Mouse (Mus musculus) forebrain, embryonic 16.5 days (tissue): ENCODE data around the gene Lipe. TPM values are rescaled to one million over a fixed set of nuclear protein-coding genes. Genes with fewer than 3 reads are reported as not detected.
A peak's percentile ranks its signal among the peaks of the same experiment; 100 is the strongest.
"Not testable (repeated sequence)": the region's sequence is repeated elsewhere in the genome, so short reads cannot be mapped to it uniquely, and the experiment has no call there.

Experiments
- ATAC-seq: fragments of 200-750 bp; cut with Nextera tagmentation; 2 replicates; pipeline ENCODE4 v1.8.0; 2017; ENCODE audit warnings: mild to moderate bottlenecking, moderate library complexity
- H3K27ac ChIP-seq: fragments of 300-500 bp; sonication (generic); 2 replicates; pipeline ENCODE4 v1.5.1; 2014; ENCODE audit warnings: low read length, control low read depth
- H3K27me3 ChIP-seq: fragments of 300-500 bp; sonication (generic); replicated peaks from 2 replicates; pipeline ENCODE4 v1.6.1; 2014; ENCODE audit warnings: low read length; ENCODE audit not compliant: control insufficient read depth, insufficient read depth
- H3K36me3 ChIP-seq: fragments of 300-500 bp; sonication (generic); 2 replicates; pipeline ENCODE4 v1.6.1; 2014; ENCODE audit not compliant: control insufficient read depth, insufficient read depth
- H3K4me1 ChIP-seq: fragments of 300-500 bp; sonication (generic); replicated peaks from 2 replicates; pipeline ENCODE4 v1.6.1; 2014; ENCODE audit warnings: low read length; ENCODE audit not compliant: control insufficient read depth, insufficient read depth
- H3K4me2 ChIP-seq: fragments of 300-500 bp; sonication (generic); 2 replicates; pipeline ENCODE4 v1.6.1; 2014; ENCODE audit warnings: mild to moderate bottlenecking, low read length, control low read depth
- H3K4me3 ChIP-seq: fragments of 300-500 bp; sonication (generic); replicated peaks from 2 replicates; pipeline ENCODE4 v1.5.1; 2014; ENCODE audit warnings: mild to moderate bottlenecking, low read length, control low read depth
- H3K9ac ChIP-seq: fragments of 300-500 bp; sonication (generic); replicated peaks from 2 replicates; pipeline ENCODE4 v1.6.1; 2014; ENCODE audit warnings: low read depth, low read length, control low read depth
- H3K9me3 ChIP-seq: fragments of 300-500 bp; sonication (generic); 2 replicates; pipeline ENCODE4 v1.6.1; 2016; ENCODE audit warnings: low read length; ENCODE audit not compliant: control insufficient read depth
- WGBS: fragments of 180-500 bp; shearing (Covaris S2); extraction: QIAGEN DNeasy Blood & Tissue Kit; methylation state at CpG from one replicate; pipeline ENCODE4 v1.1.7; 2014; 5-methylcytosine and 5-hydroxymethylcytosine counted together
- polyA plus RNA-seq: library from polyadenylated mRNA; unstranded; fragments of >200 nt; fragmentation: Nextera tagmentation; extraction: Ambion mirVana; gene quantifications from 2 replicates; pipeline ENCODE4 v1.2.1, GENCODE M21; 2015

Gene Lipe
- polyA plus RNA-seq, 1 experiment from 2014 or later: 18.5 TPM

DNA sequence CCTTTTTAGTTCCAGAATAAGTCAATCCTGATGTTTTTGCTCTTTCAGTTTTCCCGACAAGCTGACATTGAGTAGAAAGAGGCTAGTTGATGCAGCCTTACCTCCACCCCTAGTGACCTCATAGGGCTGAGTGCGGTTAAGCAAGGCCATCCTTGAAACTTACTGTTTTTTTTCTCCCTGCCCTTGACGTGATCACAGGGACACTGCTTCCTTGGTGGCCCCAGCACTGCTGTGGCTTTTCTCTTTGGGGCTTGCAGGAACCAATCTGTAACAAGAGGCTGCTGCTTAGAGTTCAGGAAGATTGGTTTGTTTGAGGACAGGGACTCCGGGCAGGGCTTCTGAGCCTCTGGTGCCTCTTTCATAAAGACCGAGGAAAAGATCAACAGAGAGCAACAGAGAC lies 3.5 kb upstream of the Lipe start:
- Histone ChIP-seq H3K4me1 (no peaks in the 10 kb centered on the region), H3K27me3 (no peaks in the 10 kb centered on the region), H3K36me3 (no peaks in the 10 kb centered on the region), H3K9me3 (no peaks in the 10 kb centered on the region), H3K9ac (no peak overlapping the region), H3K27ac (no peak overlapping the region), H3K4me2 (no peak overlapping the region), H3K4me3 (no peak overlapping the region)
- WGBS: 30% methylated on average over 5 of the region's 5 CpGs
- no peak for ATAC-seq

DNA sequence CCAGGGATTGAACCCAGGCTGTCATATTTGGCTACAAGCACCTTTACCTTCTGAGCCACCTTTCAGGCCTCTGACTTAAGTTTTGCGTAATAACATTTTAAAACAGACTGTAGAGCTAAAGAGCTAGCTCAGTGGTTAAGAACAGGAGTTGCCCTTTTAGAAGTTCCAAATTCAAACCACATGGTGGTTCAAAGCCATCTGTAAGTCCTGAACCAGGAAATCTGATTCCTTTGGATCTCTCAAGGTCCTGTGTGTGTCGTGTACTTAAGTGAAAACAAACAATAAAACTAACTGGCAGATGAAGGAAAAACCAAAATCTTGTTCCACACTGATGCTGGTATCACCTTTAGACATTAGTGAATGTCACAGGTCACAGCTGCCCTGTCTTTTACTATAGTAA lies 3.0 kb upstream of the Lipe start:
- H3K36me3 ChIP-seq: no peaks in the 10 kb centered on the region
- H3K4me2 ChIP-seq: no peak overlapping the region
- no peaks in the 10 kb centered on the region for H3K9me3 ChIP-seq
- 72% methylated on average over 2 of the region's 2 CpGs for WGBS
- no peak overlapping the region for H3K4me3 ChIP-seq
- ATAC-seq: no peak
- H3K27ac ChIP-seq: no peak overlapping the region
- 0 out of 2 replicates have a peak, but pooled peaks cover 2% of the 10 kb centered on the region for H3K4me1 ChIP-seq
- no peak overlapping the region for H3K9ac ChIP-seq
- no peaks in the 10 kb centered on the region for H3K27me3 ChIP-seq

DNA sequence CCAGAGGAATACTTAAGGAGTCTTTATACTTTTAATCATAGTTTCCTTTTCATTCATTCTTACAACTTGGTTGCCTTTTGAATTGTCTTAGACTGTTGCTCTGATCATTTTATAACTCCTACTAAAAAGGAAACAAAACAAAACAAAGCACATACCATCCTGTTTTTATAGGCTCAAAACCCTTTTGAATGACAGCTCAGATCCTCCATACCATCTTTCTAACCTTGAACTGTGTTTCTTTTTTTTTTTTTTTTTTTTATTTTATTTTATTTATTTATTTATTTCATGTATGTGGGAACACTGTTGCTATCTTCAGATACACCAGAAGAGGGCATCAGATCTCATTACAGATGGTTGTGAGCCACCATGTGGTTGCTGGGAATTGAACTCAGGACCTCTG lies 518 bp upstream of the Lipe start:
- H3K9ac ChIP-seq: not testable (repeated sequence)

DNA sequence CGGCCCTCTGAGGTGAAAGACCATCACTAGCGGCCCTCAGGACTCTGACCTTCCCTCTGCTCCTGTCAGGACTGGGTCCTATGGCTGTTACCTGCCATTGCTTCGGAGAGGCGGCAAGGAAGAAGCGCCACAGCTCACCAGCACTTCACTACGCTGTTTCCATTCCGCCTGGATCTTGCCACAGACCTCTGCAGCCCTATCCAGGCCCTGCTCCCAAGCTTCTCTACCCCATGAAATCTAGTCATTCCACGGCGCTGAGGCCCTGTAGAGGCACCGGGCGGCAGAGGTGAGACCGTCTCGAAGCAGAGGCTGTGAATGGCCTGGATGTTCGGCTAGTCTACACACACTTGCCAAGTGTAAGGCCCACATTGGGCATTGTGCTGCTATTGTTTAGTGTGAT lies 1.9 kb downstream of the Lipe start:
- no peak overlapping the region for H3K27ac ChIP-seq

More for the DNA sequence above, 518 bp upstream of the Lipe start:
- peaks cover 15% of the 10 kb centered on the region for H3K4me1 ChIP-seq
- not testable (repeated sequence) for H3K27ac ChIP-seq, H3K9me3 ChIP-seq, H3K36me3 ChIP-seq, ATAC-seq, H3K27me3 ChIP-seq, H3K4me2 ChIP-seq, H3K4me3 ChIP-seq

DNA sequence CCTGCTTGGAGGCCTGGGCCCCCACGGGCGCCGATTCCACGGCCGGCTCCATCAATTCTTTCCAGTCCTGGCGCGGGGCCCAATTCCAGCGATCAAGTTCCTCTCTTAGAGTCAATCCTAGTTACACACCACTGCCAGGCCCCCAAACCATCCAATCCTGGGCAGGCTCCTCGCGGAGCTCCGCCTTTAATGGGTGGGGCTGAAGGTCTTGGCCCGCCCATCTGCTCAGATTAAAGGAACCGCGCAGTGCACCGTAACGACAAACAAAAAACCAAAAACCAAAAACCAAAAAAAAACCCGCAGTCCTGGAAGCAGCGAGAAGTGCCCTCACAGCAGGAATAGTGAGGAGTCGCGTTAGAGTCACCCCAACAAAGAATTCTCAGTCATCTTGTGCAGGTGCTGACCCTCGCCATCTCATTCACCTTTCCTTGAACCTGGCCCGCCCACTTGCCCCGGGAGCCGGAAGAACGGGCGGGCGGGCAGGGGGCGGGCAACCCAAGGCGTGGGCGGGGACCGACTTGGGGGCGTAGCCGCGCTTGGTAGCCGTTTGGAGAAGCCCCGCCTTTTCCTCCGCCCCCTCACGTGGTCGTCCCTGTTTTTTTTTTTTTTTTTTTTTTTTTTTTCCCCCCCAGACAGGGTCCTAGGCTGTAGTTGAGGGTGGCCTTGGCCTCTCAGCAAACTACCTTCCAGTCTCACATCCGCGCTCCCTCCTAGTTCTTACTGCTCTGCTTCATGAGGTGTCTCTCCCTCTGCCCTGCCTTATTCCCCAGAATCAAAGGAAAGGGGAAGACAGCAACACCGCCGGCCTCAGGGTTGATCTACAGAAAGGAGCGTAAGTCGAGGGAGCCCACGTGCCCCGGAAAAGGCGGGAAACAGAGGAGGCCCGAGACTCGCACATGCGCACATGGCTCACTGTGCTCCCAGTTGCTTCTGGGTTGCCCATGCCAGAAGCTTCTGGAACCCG lies 2.7 kb downstream of the Lipe start:
- WGBS: 6% methylated on average over 47 of the region's 52 CpGs
- peak; percentile 98 for ATAC-seq
- no peaks in the 10 kb centered on the region for H3K27me3 ChIP-seq
- peaks cover 28% of the 10 kb centered on the region for H3K4me1 ChIP-seq
- H3K4me3 ChIP-seq: peak overlapping the region; percentile 56
- H3K36me3 ChIP-seq: no peaks in the 10 kb centered on the region
- peak overlapping the region; percentile 66 for H3K9ac ChIP-seq
- H3K27ac ChIP-seq: peak overlapping the region; percentile 82
- peak overlapping the region; percentile 77 for H3K4me2 ChIP-seq
- no peaks in the 10 kb centered on the region for H3K9me3 ChIP-seq

More for the DNA sequence above, 1.9 kb downstream of the Lipe start:
- H3K4me1 ChIP-seq: peaks cover 28% of the 10 kb centered on the region
- no peak overlapping the region; the same call in 1 of the 2 replicates for H3K9ac ChIP-seq
- H3K4me2 ChIP-seq: peak overlapping the region; percentile 77
- no peaks in the 10 kb centered on the region for H3K27me3 ChIP-seq
- H3K9me3 ChIP-seq: no peaks in the 10 kb centered on the region
- no peak overlapping the region; the same call in 1 of the 2 replicates for H3K4me3 ChIP-seq
- WGBS: 89% methylated on average over 14 of the region's 14 CpGs
- peak; percentile 0; the same call in 1 of the 2 replicates for ATAC-seq
- H3K36me3 ChIP-seq: no peaks in the 10 kb centered on the region

DNA sequence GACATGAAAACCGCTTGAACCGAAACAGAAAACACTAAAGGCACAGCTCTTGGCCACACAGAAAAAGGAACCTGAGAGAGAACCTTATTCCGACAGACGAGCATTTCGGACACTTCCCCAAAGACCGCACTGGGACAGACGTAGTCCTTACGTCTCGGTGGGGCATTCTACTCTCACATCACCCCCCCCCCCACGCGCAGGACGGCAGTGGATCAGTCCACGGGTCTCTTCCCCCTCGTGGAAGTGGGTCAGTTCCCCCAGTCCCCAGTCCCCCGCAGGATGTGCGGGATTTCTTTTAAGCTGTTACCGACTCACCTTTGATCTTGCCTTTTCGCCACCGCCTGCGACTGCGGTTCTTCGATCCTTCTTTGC lies 3.3 kb downstream of the Lipe start:
- H3K4me2 ChIP-seq: peak overlapping the region; percentile 77
- H3K4me1 ChIP-seq: peaks cover 31% of the 10 kb centered on the region
- ATAC-seq: peak; percentile 51
- H3K9me3 ChIP-seq: no peaks in the 10 kb centered on the region
- H3K36me3 ChIP-seq: no peaks in the 10 kb centered on the region
- peak overlapping the region; percentile 51 for H3K27ac ChIP-seq
- H3K9ac ChIP-seq: peak overlapping the region; percentile 66
- peak overlapping the region; percentile 56 for H3K4me3 ChIP-seq
- no peaks in the 10 kb centered on the region for H3K27me3 ChIP-seq
- under 1% methylated on average over 22 of the region's 22 CpGs for WGBS

DNA sequence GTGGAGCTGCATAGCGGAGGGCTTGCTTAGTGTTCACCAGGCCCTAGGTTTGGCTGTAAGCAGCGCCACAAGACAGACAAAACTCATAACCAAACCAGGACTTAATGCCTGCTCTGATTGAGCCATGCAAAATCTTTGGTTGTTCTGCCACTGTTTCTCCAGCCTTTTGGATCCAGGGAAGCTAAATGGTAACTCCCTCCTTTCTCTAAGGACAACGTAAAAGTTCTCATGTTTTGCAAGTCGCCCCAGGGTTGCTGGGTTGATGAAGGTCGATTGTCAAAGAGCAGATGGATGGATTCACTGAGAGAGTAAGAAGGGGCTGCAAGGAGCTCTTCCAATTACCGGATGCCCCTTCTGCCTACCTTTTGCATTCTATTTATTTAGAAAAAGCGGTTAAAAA lies 3.8 kb downstream of the Lipe start:
- ATAC-seq: no peak
- Histone ChIP-seq H3K36me3 (no peaks in the 10 kb centered on the region), H3K4me2 (peak overlapping the region; percentile 77), H3K27me3 (no peaks in the 10 kb centered on the region), H3K4me1 (peaks cover 35% of the 10 kb centered on the region), H3K4me3 (peak overlapping the region; percentile 56), H3K9ac (peak overlapping the region; percentile 66), H3K27ac (peak overlapping the region; percentile 51; the same call in 1 of the 2 replicates), H3K9me3 (no peaks in the 10 kb centered on the region)
- WGBS: 19% methylated on average over 7 of the region's 7 CpGs

DNA sequence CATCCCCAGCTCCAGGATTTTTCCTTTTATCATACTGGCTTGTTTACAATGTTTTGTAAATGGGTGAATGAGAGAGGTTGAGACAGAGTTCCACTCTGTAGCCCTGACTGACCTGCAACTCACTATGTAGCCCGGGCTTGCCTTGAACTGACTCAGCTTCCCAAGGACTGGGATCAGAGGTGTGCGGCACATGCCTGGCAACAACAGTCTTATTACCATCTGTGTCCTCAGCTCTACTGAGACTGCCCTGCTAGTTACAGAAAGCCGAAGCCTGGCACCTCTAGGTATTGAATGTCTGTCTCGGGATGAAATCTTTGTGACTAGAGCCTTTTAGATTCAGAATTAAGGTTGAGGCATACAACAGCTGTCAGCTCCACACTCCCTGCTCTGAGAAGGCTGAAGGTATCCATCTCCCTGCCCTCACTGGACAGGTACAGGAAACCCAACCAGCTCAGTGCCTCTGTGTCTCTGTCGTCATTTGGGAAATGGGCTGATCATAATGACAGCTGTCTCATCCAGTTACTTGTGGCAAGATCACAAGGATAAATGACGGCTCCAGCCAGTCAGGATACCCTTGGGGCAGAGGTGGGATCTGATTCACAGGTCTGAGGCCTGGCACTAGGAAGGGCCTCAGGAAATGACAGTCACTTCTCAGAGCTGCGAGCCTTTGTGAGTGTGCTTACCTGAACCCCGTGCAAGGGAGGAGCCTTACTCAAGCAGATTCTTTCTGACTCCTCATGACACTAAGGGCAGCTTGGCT lies 4.9 kb downstream of the Lipe start:
- no peaks in the 10 kb centered on the region for H3K9me3 ChIP-seq
- H3K4me2 ChIP-seq: peak overlapping the region; percentile 77
- no peak for ATAC-seq
- no peaks in the 10 kb centered on the region for H3K36me3 ChIP-seq
- H3K27ac ChIP-seq: no peak overlapping the region
- no peaks in the 10 kb centered on the region for H3K27me3 ChIP-seq
- H3K9ac ChIP-seq: 0 out of 2 replicates have a peak overlapping the region, but pooled peaks have one; percentile 7
- peaks cover 36% of the 10 kb centered on the region for H3K4me1 ChIP-seq
- WGBS: 71% methylated on average over 8 of the region's 8 CpGs
- peak overlapping the region; percentile 56; the same call in 1 of the 2 replicates for H3K4me3 ChIP-seq

DNA sequence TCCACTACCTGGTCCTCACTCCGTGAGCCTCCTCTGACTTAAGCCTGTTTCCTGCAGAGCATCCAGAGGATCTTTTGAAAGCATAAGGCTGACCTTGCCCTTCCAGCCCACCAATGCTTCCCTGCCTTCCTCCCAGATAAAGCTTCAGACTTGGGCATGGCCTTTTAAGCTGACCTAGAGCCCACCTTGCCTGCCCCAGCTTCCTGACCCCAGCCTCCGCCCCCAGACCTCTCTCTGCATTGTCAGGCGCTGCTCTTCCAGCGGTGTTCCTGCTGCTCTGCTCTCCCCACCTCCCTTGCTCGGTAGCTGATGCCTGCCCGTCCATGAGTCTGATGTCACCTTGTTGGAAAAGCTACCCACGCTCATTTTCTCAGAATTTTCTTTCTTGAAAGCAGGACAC lies 5.7 kb downstream of the Lipe start:
- Histone ChIP-seq H3K4me1 (peaks cover 36% of the 10 kb centered on the region), H3K4me2 (0 out of 2 replicates have a peak overlapping the region, but pooled peaks have one; percentile 3), H3K36me3 (peaks cover 2% of the 10 kb centered on the region; the same call in 1 of the 2 replicates), H3K27me3 (no peaks in the 10 kb centered on the region), H3K9me3 (no peaks in the 10 kb centered on the region), H3K4me3 (no peak overlapping the region), H3K27ac (no peak overlapping the region), H3K9ac (no peak overlapping the region)
- 34% methylated on average over 7 of the region's 7 CpGs for WGBS
- no peak for ATAC-seq
